Mouse (Mus musculus) MEL (cell line): Measurements from ENCODE around the gene Cmya5. TPM values are rescaled to one million over a fixed set of nuclear protein-coding genes. Genes with fewer than 3 reads are reported as not detected.

ENCODE experiments used
- DNase-seq: peaks from one replicate; pipeline ENCODE4 v3.0.0; 2011; ENCODE audit warnings: low read depth, low spot score
- H3K27ac ChIP-seq: 2 replicates; pipeline ENCODE4 v1.5.1; 2012; ENCODE audit warnings: low read depth, mild to moderate bottlenecking, control low read depth, low read length, moderate library complexity; ENCODE audit not compliant: control insufficient read depth
- H3K27me3 ChIP-seq, 2 experiments: fragments of 150-350 bp in 1 of 2; sonication (generic) in 1 of 2; 2 replicates each; pipeline ENCODE4 v1.6.1; 2012; ENCODE audit warnings: low read length in 2 of 2, mild to moderate bottlenecking in 2 of 2, improper control_type of control experiment in 1 of 2, moderate library complexity in 1 of 2; ENCODE audit not compliant: insufficient read depth in 2 of 2, control insufficient read depth in 1 of 2
- H3K36me3 ChIP-seq, 2 experiments: 2 replicates each; pipeline ENCODE4 v1.6.1; 2012 to 2014; ENCODE audit warnings: low read length in 2 of 2, improper control_type of control experiment in 1 of 2, inconsistent platforms in 1 of 2, mild to moderate bottlenecking in 1 of 2; ENCODE audit not compliant: insufficient read depth in 2 of 2, control insufficient read depth in 1 of 2
- H3K4me1 ChIP-seq, 2 experiments: fragments of 150-350 bp in 1 of 2; sonication (generic) in 1 of 2; 2 replicates each; pipeline ENCODE4 v1.6.1; 2012; ENCODE audit warnings: low read length in 2 of 2, improper control_type of control experiment in 1 of 2, mild to moderate bottlenecking in 1 of 2; ENCODE audit not compliant: insufficient read depth in 2 of 2, control insufficient read depth in 1 of 2
- H3K4me3 ChIP-seq, 2 experiments: fragments of 150-350 bp in 1 of 2; sonication (generic) in 1 of 2; 2 replicates each; pipeline ENCODE4 v1.5.1; 2012; ENCODE audit warnings: low read depth in 2 of 2, low read length in 2 of 2, mild to moderate bottlenecking in 2 of 2, moderate library complexity in 2 of 2, control low read depth in 1 of 2, improper control_type of control experiment in 1 of 2; ENCODE audit not compliant: control insufficient read depth in 1 of 2, insufficient read depth in 1 of 2
- H3K79me2 ChIP-seq: 2 replicates; pipeline ENCODE4 v1.6.1; 2012; ENCODE audit warnings: mild to moderate bottlenecking, low read length, moderate library complexity; ENCODE audit not compliant: control insufficient read depth, poor library complexity, insufficient read depth
- H3K9ac ChIP-seq: 2 replicates; pipeline ENCODE4 v1.6.1; 2012; ENCODE audit warnings: low read depth, mild to moderate bottlenecking, control low read depth, low read length, moderate library complexity; ENCODE audit not compliant: control insufficient read depth, poor library complexity, severe bottlenecking
- H3K9me3 ChIP-seq: fragments of 150-350 bp; sonication (generic); replicated peaks from 2 replicates; pipeline ENCODE4 v1.6.1; 2012; ENCODE audit warnings: mild to moderate bottlenecking, low read length, improper control_type of control experiment, moderate library complexity; ENCODE audit not compliant: insufficient read depth
- BHLHE40 ChIP-seq: IDR thresholded peaks from 2 replicates; pipeline ENCODE4 v1.6.1; 2012; ENCODE audit warnings: low read depth, mild to moderate bottlenecking, inconsistent platforms, low read length, improper control_type of control experiment, borderline replicate concordance
- CHD2 ChIP-seq: IDR thresholded peaks from 2 replicates; pipeline ENCODE4 v1.6.1; 2011; ENCODE audit warnings: low read length, improper control_type of control experiment
- CTCF ChIP-seq, 3 experiments: IDR thresholded peaks in 2 of 3; conservative IDR thresholded peaks in 1 of 3; 2 replicates each; pipeline ENCODE4 v1.5.1; 2011 to 2012; ENCODE audit warnings: low read length in 3 of 3, low read depth in 2 of 3, mild to moderate bottlenecking in 2 of 3, improper control_type of control experiment in 1 of 3, inconsistent platforms in 1 of 3, mixed read lengths in 1 of 3, moderate library complexity in 1 of 3; ENCODE audit not compliant: control insufficient read depth in 1 of 3, insufficient read depth in 1 of 3, poor library complexity in 1 of 3, severe bottlenecking in 1 of 3
- E2F4 ChIP-seq: IDR thresholded peaks from 2 replicates; pipeline ENCODE4 v1.6.1; 2011; ENCODE audit warnings: low read depth, low read length, improper control_type of control experiment, borderline replicate concordance
- ELF1 ChIP-seq: IDR thresholded peaks from 2 replicates; pipeline ENCODE4 v1.6.1; 2014; ENCODE audit warnings: low read depth, mild to moderate bottlenecking, inconsistent platforms, low read length, improper control_type of control experiment, moderate library complexity
- EP300 ChIP-seq, 2 experiments: IDR thresholded peaks; 2 replicates each; pipeline ENCODE4 v1.6.1; 2011; ENCODE audit warnings: improper control_type of control experiment in 2 of 2, low read length in 2 of 2, low read depth in 1 of 2, mild to moderate bottlenecking in 1 of 2
- GATA1 ChIP-seq: IDR thresholded peaks from 2 replicates; pipeline ENCODE4 v1.6.1; 2011; ENCODE audit warnings: low read depth, low read length, improper control_type of control experiment
- JUND ChIP-seq: IDR thresholded peaks from 2 replicates; pipeline ENCODE4 v1.6.1; 2011; ENCODE audit warnings: low read depth, mild to moderate bottlenecking, improper control_type of control experiment, low read length
- KAT2A ChIP-seq: conservative IDR thresholded peaks from 2 replicates; pipeline ENCODE4 v1.6.1; 2012; ENCODE audit warnings: low read depth, low read length, improper control_type of control experiment, inconsistent platforms
- MEF2A ChIP-seq: IDR thresholded peaks from 2 replicates; pipeline ENCODE4 v1.6.1; 2014; ENCODE audit warnings: low read depth, mild to moderate bottlenecking, inconsistent platforms, low read length, improper control_type of control experiment; ENCODE audit not compliant: poor library complexity, insufficient replicate concordance, severe bottlenecking; ENCODE audit errors: extremely low read depth
- MYB ChIP-seq: IDR thresholded peaks from 2 replicates; pipeline ENCODE4 v1.6.1; 2011; ENCODE audit warnings: mild to moderate bottlenecking, low read depth, low read length, improper control_type of control experiment
- POLR2AphosphoS5 ChIP-seq: IDR thresholded peaks from 2 replicates; pipeline ENCODE4 v1.6.1; 2012; ENCODE audit warnings: low read depth, borderline replicate concordance, mild to moderate bottlenecking, inconsistent platforms, low read length, moderate library complexity, mixed read lengths
- RAD21 ChIP-seq: IDR thresholded peaks from 2 replicates; pipeline ENCODE4 v1.6.1; 2011; ENCODE audit warnings: mild to moderate bottlenecking, low read depth, low read length, improper control_type of control experiment
- TAL1 ChIP-seq: IDR thresholded peaks from 2 replicates; pipeline ENCODE4 v1.6.1; 2012; ENCODE audit warnings: mild to moderate bottlenecking, inconsistent platforms, low read length, moderate library complexity, mixed read lengths
- TBP ChIP-seq: IDR thresholded peaks from 2 replicates; pipeline ENCODE4 v1.8.0; 2011; ENCODE audit warnings: low read depth, low read length, improper control_type of control experiment
- UBTF ChIP-seq: IDR thresholded peaks from 2 replicates; pipeline ENCODE4 v1.6.1; 2012; ENCODE audit warnings: low read depth, mild to moderate bottlenecking, inconsistent platforms, low read length, improper control_type of control experiment, moderate library complexity, borderline replicate concordance; ENCODE audit not compliant: insufficient read depth
- USF1 ChIP-seq: IDR thresholded peaks from 2 replicates; pipeline ENCODE4 v1.6.1; 2014; ENCODE audit warnings: low read depth, mild to moderate bottlenecking, inconsistent platforms, low read length, improper control_type of control experiment, moderate library complexity
- ZC3H11A ChIP-seq: IDR thresholded peaks from 2 replicates; pipeline ENCODE4 v1.6.1; 2012; ENCODE audit warnings: low read depth, mild to moderate bottlenecking, inconsistent platforms, low read length, improper control_type of control experiment
- ZKSCAN1 ChIP-seq: IDR thresholded peaks from 2 replicates; pipeline ENCODE4 v1.6.1; 2012; ENCODE audit warnings: low read depth, mild to moderate bottlenecking, inconsistent platforms, low read length, improper control_type of control experiment, moderate library complexity
- polyA plus RNA-seq, 2 experiments: library from polyadenylated mRNA; stranded (reverse) in 1 of 2; unstranded in 1 of 2; fragments of >175 nt in 1 of 2; fragments of >200 nt in 1 of 2; gene quantifications; 2 replicates each; pipeline versions ENCODE4 v1.2.1 to v1.2.4; 2012; ENCODE audit warnings: low replicate concordance in 2 of 2, low read depth in 1 of 2; ENCODE audit not compliant: insufficient read length in 2 of 2, insufficient read depth in 1 of 2, missing spikeins in 1 of 2
- total RNA-seq: library from RNA; depleted of rRNA; stranded (reverse); fragments of 300-350 nt; gene quantifications from 2 replicates; pipeline ENCODE4 v1.2.3, GENCODE M21; 2012

Cmya5 gene
- total and polyA plus RNA-seq, 3 experiments, result under 0.01 TPM; not detected in 2

DNA sequence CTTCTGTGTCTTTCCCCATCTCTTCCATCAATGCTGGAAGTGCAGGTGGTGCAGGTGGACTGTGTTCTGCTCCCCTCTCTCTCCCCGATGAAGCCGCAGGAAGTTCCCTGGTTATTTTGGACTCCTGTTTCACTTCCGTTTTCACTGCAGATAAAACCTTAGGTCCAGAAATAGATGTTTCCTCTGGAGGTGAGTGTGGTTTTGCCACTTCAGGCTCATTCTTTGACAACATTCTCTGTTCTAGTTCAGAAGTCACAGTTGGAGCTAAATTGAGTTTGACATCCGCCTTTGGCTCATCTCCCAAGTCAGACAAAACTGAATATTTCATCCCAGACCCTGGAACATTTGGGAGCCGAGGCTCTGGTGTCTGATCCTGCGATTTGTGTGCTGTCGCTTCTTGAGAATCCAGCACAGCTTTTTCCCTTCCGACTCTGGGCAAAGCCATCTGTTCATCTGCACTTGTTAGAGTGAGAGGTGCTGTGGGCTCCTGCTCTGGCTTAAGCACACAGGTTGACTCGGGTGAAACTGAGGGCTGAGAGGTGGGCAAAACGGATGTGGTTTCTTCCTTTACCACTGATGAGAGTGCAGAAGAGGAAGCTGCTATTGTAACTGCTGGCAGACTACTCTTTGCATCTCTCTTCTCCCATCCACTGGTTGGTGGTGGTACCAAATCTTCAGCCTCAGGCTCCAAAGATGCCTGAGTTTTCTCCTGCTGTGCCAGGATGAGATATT lies 50.2 kb downstream of the Cmya5 start:
- DNase-seq, result no peak
- H3K4me3 ChIP-seq, result no peak overlapping the region
- H3K36me3 ChIP-seq, result no peaks in the 10 kb centered on the region
- TF ChIP-seq CTCF (IDR thresholded peaks at IDR 0.05 in 2 of 3, conservative IDR thresholded peaks at IDR 0.05 in 1 of 3; ENCODE audit: control insufficient read depth in 1 of 3, insufficient read depth in 1 of 3, low read depth in 2 of 3, low read length in 3 of 3, poor library complexity in 1 of 3, severe bottlenecking in 1 of 3), result no peak
- TF ChIP-seq TBP, result no peak
- no peak for TF ChIP-seq USF1
- no peak for TF ChIP-seq BHLHE40
- TF ChIP-seq UBTF, result no peak
- no peak for TF ChIP-seq E2F4
- TF ChIP-seq MYB, result no peak
- TF ChIP-seq GATA1, result no peak
- no peak for TF ChIP-seq POLR2AphosphoS5
- no peaks in the 10 kb centered on the region for H3K79me2 ChIP-seq
- no peak overlapping the region for H3K9ac ChIP-seq
- H3K9me3 ChIP-seq, result no peaks in the 10 kb centered on the region
- no peaks in the 10 kb centered on the region for H3K27me3 ChIP-seq
- H3K4me1 ChIP-seq, result no peaks in the 10 kb centered on the region
- no peak overlapping the region for H3K27ac ChIP-seq

DNA sequence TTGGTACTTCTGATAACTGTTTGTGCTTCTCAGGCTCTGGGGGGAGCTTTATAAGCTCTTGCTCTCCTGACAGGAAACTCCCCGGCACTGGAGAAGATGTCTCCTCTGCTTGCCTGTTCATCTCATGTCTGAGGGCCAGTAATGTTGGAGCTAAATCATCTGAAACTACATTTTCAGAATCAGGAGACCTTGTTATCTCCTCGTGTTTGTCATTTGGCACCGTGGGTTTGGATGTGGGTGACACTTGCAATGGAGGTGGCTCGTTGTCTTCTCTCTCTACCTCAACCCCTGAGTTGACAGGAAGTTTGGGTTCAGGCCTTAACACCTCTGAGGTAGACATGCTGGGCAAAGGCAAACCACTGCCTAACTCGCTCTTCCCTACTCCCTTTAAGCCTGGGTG lies 50.8 kb downstream of the Cmya5 start:
- Histone ChIP-seq H3K27ac (no peak overlapping the region), H3K9ac (no peak overlapping the region), H3K4me1 (no peaks in the 10 kb centered on the region)
- no peak for TF ChIP-seq ZC3H11A
- TF ChIP-seq GATA1, result no peak
- no peak for TF ChIP-seq TAL1
- TF ChIP-seq TBP, result no peak
- no peak for TF ChIP-seq RAD21
- TF ChIP-seq MEF2A, result no peak
- no peak for TF ChIP-seq ELF1
- no peak for TF ChIP-seq CHD2
- TF ChIP-seq ZKSCAN1, result no peak
- no peak for TF ChIP-seq EP300 (IDR thresholded peaks at IDR 0.05; ENCODE audit: low read depth in 1 of 2, low read length in 2 of 2)
- no peak for TF ChIP-seq KAT2A
- no peak for TF ChIP-seq MYB
- TF ChIP-seq JUND, result no peak
- no peak for TF ChIP-seq USF1
- TF ChIP-seq, all 39 proteins: peak for 0
- DNase-seq, result no peak
- Histone ChIP-seq H3K4me3 (no peak overlapping the region), H3K36me3 (no peaks in the 10 kb centered on the region), H3K27me3 (no peaks in the 10 kb centered on the region), H3K9me3 (no peaks in the 10 kb centered on the region), H3K79me2 (no peaks in the 10 kb centered on the region)
